Mouse (Mus musculus): ENCODE data around the gene Zfhx3.

The Zfhx3 gene

GRCm38 (mm10) chr8:108935834-108936694 is 993.6 kb downstream of the Zfhx3 start:
- no peak for DNase-seq (ENCODE audit: low spot score in 2 of 2)

DNA sequence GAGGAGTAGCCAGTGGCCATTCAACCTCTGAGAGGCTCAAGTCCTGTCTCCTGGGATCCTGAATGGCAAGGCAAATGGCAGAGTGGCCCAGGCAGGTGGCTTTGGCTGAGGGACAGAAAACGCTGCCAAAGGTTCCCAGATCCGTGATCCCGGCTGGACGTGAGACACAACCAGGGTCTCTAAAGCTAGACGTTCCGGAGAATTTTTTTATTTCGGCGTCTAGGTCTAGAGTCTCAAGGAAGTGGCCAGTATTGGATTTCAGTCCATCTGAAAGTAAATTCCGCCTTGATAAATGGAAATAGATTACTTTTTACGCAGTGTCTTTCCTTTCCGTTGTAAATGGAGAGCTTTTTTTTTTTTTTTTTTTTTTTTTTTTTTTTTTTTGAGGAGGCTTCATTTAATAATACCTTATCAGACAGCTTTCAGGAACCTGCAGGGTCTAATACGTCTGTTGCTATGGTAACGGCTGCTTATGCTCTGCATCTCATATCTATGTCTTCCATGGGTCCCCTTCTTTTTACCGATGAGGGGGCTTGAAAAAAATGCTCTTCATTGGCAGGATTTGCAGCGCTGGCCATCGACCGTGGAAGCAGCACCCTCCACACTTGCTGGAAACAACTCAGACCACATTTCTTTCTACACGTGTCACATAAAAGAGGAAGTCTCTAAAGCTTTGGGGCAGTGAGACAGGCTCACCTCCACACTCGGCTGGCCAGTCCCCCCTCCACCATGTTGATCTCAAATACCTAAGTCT is 994.4 kb downstream of the Zfhx3 start:
- no peak for DNase-seq (ENCODE audit: low spot score in 2 of 2)

GRCm38 (mm10) chr8:108937904-108938455 is 995.5 kb downstream of the Zfhx3 start:
- DNase-seq (ENCODE audit: low spot score in 2 of 2), result no peak

GRCm38 (mm10) chr8:108942686-108943085 is 1000.2 kb downstream of the Zfhx3 start:
- no peak for DNase-seq (ENCODE audit: low spot score in 2 of 2)

DNA sequence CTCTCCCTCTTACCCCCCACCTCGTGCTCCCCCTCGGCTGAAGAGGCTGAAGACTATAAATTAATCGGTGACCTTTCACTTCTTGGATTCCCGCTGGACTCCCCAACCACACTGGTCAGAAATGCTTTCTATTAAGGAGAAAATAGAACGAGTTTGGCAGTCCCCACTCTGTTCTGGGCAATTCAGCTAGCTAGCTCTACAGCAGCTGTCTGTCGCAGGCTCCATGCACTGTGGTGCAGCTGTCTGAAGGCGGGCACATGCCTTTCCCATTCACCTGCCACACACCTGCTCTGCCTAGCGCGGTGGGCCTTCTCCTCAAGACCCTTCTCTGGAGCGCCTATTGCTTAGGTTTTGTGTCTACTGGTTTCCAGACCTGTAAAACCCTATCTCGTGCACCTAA is 1000.7 kb downstream of the Zfhx3 start:
- no peak for DNase-seq (ENCODE audit: low spot score in 2 of 2)

- DNase-seq (ENCODE audit: low spot score in 2 of 2), result no peak
These were observed 1001.9 kb downstream of the Zfhx3 start for GRCm38 (mm10) chr8:108944312-108944711.

DNA sequence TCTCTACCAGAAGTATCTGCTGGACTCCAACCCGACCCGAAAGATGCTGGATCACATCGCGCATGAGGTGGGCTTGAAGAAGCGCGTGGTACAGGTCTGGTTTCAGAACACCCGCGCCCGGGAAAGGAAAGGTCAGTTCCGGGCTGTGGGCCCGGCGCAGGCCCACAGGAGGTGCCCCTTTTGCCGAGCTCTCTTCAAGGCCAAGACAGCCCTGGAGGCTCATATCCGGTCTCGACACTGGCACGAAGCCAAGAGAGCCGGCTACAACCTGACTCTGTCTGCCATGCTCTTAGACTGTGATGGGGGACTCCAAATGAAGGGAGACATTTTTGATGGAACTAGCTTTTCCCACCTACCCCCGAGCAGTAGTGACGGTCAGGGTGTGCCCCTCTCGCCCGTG is 1007.9 kb downstream of the Zfhx3 start:
- DNase-seq (ENCODE audit: low spot score in 2 of 2), result no peak

GRCm38 (mm10) chr8:108951560-108951959 is 1009.1 kb downstream of the Zfhx3 start:
- no peak for DNase-seq (ENCODE audit: low spot score in 2 of 2)

DNA sequence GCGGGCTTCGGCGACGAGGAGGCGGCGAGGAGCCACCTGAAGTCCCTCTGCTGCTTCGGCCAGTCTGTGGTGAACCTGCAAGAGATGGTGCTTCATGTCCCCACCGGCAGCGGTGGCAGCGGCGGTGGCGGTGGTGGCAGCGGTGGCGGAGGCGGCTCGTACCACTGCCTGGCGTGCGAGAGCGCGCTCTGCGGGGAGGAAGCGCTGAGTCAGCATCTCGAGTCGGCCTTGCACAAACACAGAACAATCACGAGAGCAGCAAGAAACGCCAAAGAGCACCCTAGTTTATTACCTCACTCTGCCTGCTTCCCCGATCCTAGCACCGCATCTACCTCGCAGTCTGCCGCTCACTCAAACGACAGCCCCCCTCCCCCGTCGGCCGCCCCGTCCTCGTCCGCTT is 1014.0 kb downstream of the Zfhx3 start:
- DNase-seq (ENCODE audit: low spot score in 2 of 2), result no peak

DNA sequence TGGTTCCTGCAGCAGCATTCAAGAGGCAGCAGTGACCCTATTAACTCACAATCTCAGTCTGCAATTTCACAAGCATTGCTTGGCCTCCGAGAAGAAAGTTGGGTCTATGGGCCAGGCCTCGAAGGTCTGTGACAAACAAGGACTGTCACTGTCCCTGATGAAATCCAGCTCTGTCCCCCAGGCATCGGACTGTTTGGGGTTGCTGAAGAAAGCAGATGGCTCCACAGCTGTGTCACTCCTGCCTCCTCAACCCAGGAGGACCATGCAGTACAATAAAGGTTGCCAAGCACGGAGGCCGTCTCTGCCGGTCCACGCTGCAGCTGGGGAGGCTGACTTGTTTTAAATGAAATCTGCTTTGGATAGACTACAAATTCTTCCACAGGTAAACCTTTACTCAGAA is 1020.1 kb downstream of the Zfhx3 start:
- DNase-seq (ENCODE audit: low spot score in 2 of 2), result no peak

- no peak for DNase-seq (ENCODE audit: low spot score in 2 of 2)
These were observed 1020.7 kb downstream of the Zfhx3 start for GRCm38 (mm10) chr8:108963181-108963580.

DNA sequence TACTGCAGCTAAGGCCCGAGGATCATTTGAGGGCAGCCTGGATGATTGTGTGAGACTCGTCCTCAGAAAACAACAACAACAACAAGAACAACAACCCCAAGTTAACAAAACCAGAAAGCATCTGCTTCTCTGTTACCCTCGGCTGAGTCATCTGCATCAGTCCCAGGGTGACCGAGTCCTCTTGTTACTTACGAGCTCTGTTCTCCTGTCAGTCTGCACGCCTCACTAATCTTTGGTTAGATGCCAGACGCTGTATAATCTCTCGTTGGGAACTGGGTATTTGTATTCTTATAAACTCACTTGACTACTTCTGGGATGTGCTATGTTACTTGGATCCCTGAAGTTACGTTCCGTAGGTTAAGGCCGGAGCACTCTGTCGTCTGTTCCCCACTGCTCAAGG is 1023.6 kb downstream of the Zfhx3 start:
- no peak for DNase-seq (ENCODE audit: low spot score in 2 of 2)

DNA sequence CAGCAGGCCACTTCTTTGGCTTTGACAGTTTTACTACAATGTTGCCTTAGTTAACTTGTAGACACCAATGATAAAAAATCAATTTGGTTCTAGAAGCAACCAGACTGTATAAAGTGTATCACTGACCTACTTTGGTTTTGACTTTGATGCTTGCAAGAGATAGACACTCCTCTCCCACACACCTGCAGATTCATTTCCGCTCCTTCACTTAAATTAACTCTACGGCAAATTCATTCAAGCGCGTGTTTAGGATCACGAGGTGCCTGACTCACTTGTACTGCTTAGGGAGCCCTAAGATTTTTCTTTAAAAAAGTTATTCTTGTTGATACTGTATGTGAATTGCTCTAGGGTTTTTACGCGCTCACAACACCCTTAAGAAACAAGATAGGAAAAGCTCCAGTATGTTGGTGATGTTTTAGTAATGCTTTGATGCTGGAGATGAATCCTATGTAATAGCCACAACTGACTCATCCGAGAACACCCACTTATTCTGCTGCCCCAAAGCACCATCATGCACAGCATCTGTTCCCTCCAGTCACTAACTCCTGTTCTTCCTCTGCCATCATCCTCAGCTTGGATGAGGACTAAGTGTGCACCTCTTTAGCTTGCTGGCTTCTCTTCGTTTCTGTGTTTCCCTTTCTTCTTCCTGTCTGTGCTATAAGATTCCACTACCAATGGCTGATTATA is 1031.3 kb downstream of the Zfhx3 start:
- no peak for DNase-seq (ENCODE audit: low spot score in 2 of 2)

DNA sequence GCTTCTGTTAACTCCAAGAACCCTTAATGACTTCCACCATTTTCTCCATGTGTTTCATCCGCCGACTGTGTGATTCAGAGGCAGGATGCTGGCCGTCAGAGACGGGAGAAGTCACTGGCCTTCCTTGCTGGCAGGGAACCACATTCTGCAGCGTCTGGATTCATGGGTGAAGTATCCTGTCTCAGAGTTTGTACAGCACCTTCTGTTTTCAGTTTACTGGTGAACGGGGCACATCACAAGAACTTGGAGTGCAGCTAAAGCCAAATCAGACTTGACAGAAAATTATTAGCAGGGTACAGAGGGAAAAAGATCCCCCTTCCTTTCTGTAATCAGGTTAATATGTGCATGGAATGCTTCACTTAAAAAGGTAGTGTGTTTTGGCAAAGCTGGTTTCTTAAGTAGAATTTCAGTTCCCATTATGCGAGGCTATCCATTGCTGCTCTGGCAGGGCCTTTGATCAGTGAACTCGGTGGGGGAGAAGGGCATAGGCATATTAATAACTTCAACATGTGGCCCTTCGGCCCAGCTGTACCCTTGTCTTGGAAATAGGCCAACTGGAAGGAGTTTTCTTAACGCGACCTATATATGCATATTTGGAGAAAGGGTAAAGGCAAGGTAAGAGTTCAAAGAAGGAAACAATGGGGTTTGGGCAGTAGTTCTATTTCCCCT is 1035.4 kb downstream of the Zfhx3 start:
- no peak for DNase-seq (ENCODE audit: low spot score in 2 of 2)

GRCm38 (mm10) chr8:108978362-108978750 is 1035.9 kb downstream of the Zfhx3 start:
- DNase-seq (ENCODE audit: low spot score in 2 of 2), result no peak

DNA sequence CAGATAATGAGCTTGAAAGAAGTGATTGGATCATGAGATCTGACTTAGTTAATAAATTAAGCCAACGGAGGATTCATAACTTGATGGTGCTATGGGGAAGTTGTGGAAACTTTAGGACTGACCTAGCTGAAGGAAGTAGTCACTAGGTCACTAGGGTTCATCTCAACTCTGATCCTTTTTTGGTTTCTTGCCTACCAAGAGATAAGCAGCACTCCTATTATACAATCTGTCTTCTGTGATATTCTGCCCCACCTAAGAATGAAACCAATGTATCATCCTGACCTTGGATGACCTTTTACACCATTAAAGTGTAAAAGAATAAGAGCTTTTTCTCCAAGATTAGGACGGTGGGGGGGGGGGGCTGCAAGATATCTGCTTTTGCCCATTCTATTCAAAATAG is 1042.5 kb downstream of the Zfhx3 start:
- DNase-seq (ENCODE audit: low spot score in 2 of 2), result no peak

- peak in 1 of 2 experiments; percentile 29 for DNase-seq (ENCODE audit: low spot score in 2 of 2)
These were observed 1047.4 kb downstream of the Zfhx3 start for GRCm38 (mm10) chr8:108989841-108990240.

DNA sequence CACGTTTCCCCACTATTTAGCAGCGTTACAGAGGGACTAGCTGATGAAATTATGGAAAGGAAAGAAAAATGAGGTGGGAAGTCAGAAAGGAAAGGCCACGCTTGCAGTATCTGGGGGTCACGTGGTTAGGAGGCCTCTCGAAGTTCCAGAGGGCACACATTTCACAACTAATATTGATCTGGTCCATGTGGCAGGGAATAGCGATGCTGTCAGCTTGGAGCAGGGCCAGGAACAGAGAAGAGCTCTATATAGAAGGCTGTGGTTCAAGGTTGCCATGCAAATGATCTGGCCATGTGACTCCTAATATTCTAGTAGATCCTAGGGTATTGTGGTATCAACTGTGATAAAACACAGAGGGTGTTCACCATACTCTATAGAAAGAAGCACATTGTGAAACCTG is 1048.1 kb downstream of the Zfhx3 start:
- DNase-seq (ENCODE audit: low spot score in 2 of 2), result peak in 1 of 2 experiments; percentile 25

DNA sequence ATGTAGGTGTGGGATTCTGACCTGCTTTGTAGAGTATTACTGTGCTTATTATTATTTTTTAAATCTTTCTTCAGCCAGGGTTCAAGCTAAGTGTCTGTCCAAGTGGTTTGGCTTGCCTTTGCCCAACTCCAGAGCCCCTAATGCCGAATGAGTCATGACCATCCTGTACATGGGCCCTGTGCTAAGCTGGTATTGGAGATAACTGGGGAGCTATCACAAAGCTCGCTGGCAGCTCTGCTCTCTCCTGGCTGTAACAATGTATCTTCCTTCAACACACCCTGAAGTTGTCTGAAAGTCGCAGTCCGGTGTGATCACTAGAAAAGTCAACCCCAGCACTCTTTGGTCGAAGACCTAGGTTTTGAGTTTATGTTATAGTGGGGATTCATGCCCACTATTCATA is 1049.0 kb downstream of the Zfhx3 start:
- DNase-seq (ENCODE audit: low spot score in 2 of 2), result peak in 1 of 2 experiments; percentile 26

DNA sequence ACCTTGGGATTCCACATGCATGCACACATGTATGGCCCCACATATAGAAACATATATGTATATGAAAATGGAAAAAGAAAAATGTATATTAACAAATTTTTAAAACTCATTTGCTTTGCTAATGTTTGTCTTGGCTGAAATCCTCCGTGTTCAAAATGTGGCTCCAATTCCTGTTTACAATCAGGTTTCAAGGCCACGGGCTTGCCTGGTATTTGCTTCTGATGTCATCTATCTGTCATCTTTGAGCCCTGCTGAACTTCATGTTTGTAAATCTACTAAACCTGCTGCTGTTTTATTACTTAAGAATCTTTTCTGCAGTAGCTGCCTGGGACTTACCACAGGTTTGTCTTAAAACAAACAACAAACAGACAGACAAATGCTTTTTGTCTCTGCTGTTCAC is 1051.3 kb downstream of the Zfhx3 start:
- no peak for DNase-seq (ENCODE audit: low spot score in 2 of 2)

DNA sequence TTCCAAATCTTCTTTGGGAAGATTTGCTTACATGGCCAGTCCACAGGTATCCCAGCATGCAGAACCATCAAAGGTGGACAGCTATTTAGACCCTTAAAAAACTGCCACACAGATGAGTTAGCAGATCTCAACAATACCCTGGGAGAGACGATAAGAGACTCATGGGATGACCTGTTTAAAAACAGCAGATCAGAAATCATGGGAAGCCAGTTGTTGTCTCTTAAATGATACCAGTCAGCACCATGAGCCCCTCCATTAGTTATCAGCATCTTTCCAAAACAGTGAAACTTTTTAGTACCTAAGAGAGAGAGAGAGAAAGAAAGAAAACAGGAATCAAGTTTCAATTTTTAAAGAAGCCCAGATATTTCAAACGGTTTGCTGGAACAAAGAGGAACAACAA is 1051.7 kb downstream of the Zfhx3 start:
- no peak for DNase-seq (ENCODE audit: low spot score in 2 of 2)

DNA sequence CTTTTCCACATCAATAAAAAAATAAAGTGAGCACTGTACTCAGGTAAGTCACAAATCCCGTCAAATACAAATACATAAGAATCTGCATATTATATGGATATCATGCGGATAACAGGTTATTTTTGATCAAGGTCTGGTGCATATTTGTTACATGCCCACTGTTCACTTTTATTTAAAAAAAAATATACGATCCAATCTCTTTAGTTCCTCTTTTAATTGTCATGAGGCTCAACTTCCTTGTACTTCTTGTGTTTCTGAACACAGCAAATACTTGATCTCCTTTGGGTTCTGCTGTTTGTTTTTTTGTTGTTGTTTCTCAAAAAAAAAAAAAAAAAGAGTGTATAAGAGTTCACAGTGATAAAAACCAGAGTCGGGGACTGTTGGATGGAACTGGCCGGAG is 1052.4 kb downstream of the Zfhx3 start:
- no peak for DNase-seq (ENCODE audit: low spot score in 2 of 2)

Data from spleen, postnatal 4 days (tissue).